Mouse (Mus musculus): ENCODE measurements around the gene Fam118b. TPM values are rescaled to one million over a fixed set of nuclear protein-coding genes. Genes with fewer than 3 reads are reported as not detected.
A peak's percentile ranks its signal among the peaks of the same experiment; 100 is the strongest.

The Fam118b gene
- total and polyA plus RNA-seq, 3 experiments = 12.7 to 27.7 (median 21.3) TPM

GRCm38 (mm10) chr9:35175251-35176123 is 92.1 kb downstream of the Fam118b start, which contains the start of gene Dcps (continued):
- TF ChIP-seq EP300 (IDR thresholded peaks at IDR 0.05; ENCODE audit: low read length) (no peak), ZNF384 (IDR thresholded peaks at IDR 0.05; ENCODE audit: low read depth, low read length) (no peak), IRF4 (IDR thresholded peaks at IDR 0.05; ENCODE audit: low read depth, low read length) (peak; percentile 36; the same call in 1 of the 2 replicates), UBTF (IDR thresholded peaks at IDR 0.05; ENCODE audit: low read depth, low read length) (no peak), GABPA (IDR thresholded peaks at IDR 0.05; ENCODE audit: insufficient replicate concordance, low read depth, low read length) (peak; percentile 85; the same call in 1 of the 2 replicates), MXI1 (IDR thresholded peaks at IDR 0.05; ENCODE audit: low read depth, low read length) (peak; percentile 85), JUN (IDR thresholded peaks at IDR 0.05; ENCODE audit: insufficient read depth, low read depth, low read length) (no peak), JUND (conservative IDR thresholded peaks at IDR 0.05; ENCODE audit: low read depth, low read length) (no peak), HCFC1 (IDR thresholded peaks at IDR 0.05; ENCODE audit: low read depth, low read length) (peak; percentile 99), SIN3A (IDR thresholded peaks at IDR 0.05; ENCODE audit: low read length) (peak; percentile 74; the same call in 1 of the 2 replicates), TCF12 (IDR thresholded peaks at IDR 0.05; ENCODE audit: low read depth, low read length) (peak; percentile 77)

GRCm38 (mm10) chr9:35173331-35173730 is 94.3 kb downstream of the Fam118b start:
- no peak overlapping the region for H3K9ac ChIP-seq (ENCODE audit: insufficient read depth, low read depth)
- in situ Hi-C loops (cut with MboI; ENCODE audit: low pct_ligation_motif_present, low pct_unique_long_range_greater_than_20kb, low sequenced_read_pairs) = no loop called here

More at GRCm38 (mm10) chr9:35173331-35173730, 94.3 kb downstream of the Fam118b start:
- TF ChIP-seq MEF2A (IDR thresholded peaks at IDR 0.05; ENCODE audit: borderline replicate concordance, low read depth, low read length) (no peak), ELF1 (IDR thresholded peaks at IDR 0.05; ENCODE audit: low read depth, low read length) (no peak), ZC3H11A (IDR thresholded peaks at IDR 0.05; ENCODE audit: low read depth, low read length) (no peak), SMC3 (IDR thresholded peaks at IDR 0.05; ENCODE audit: low read depth, low read length) (no peak), NELFE (IDR thresholded peaks at IDR 0.05; ENCODE audit: low read depth, low read length) (no peak), POLR2AphosphoS2 (IDR thresholded peaks at IDR 0.05; ENCODE audit: low read depth, low read length) (no peak), MAFK (IDR thresholded peaks at IDR 0.05; ENCODE audit: insufficient replicate concordance, low read length) (no peak), USF2 (conservative IDR thresholded peaks at IDR 0.05; ENCODE audit: low read depth, low read length) (no peak), ZNF384 (IDR thresholded peaks at IDR 0.05; ENCODE audit: low read depth, low read length) (no peak), ZKSCAN1 (IDR thresholded peaks at IDR 0.05; ENCODE audit: borderline replicate concordance, low read depth, low read length) (no peak), POLR2A (IDR thresholded peaks at IDR 0.05; ENCODE audit: low read depth, low read length) (no peak), RAD21 (IDR thresholded peaks at IDR 0.05; ENCODE audit: low read depth, low read length) (no peak), ETS1 (conservative IDR thresholded peaks at IDR 0.05; ENCODE audit: low read depth, low read length) (no peak)
- Histone ChIP-seq H3K27ac (ENCODE audit: insufficient read depth, low read depth) (no peak overlapping the region), H3K9me3 (replicated peaks; ENCODE audit: low read length) (no peaks in the 10 kb centered on the region), H3K4me2 (ENCODE audit: insufficient read depth, low read depth, poor library complexity, severe bottlenecking) (no peak overlapping the region), H3K4me3 (replicated peaks in 1 of 3; ENCODE audit: low read depth in 2 of 3, low read length in 2 of 3, poor library complexity in 1 of 3) (no peak overlapping the region), H3K27me3 (replicated peaks) (no peaks in the 10 kb centered on the region), H3K36me3 (replicated peaks in 1 of 2; ENCODE audit: control insufficient read depth in 1 of 2, insufficient read depth in 1 of 2, low read length in 1 of 2) (peaks cover 15 to 36% of the 10 kb centered on the region in 2 experiments), H3K79me2 (replicated peaks; ENCODE audit: control insufficient read depth, extremely low read depth, insufficient read depth, poor library complexity, severe bottlenecking) (peaks cover 8% of the 10 kb centered on the region), H3K4me1 (ENCODE audit: control insufficient read depth in 1 of 2, insufficient read depth in 2 of 2) (peaks cover 5 to 26% of the 10 kb centered on the region in 2 experiments; a peak in 3 of 4 replicates)
- dilution Hi-C loops (cut with MboI; ENCODE audit: extremely low pct_ligation_motif_present, extremely low pct_unique_long_range_greater_than_20kb, low sequenced_read_pairs) = no loop called here
- DNase-seq (ENCODE audit: extremely low read depth) = no peak

Measured in CH12.LX (cell line).